Mouse (Mus musculus) heart, adult 2 months (tissue): Measurements from ENCODE around the gene Myrf.

Experiments used
- CTCF ChIP-seq: fragments of 200-600 bp; IDR thresholded peaks from 2 replicates; pipeline ENCODE4 v1.8.1; 2022; ENCODE audit warnings: antibody characterized with exemption, mild to moderate bottlenecking, moderate library complexity
- POLR2A ChIP-seq: fragments of 200-500 bp; IDR thresholded peaks from 2 replicates; pipeline ENCODE4 v1.6.1; 2011; ENCODE audit warnings: mild to moderate bottlenecking, low read depth, low read length, control low read depth; ENCODE audit not compliant: insufficient read depth

GRCm38 (mm10) chr19:10181225-10181624 lies 59.3 kb downstream of the Myrf start:
- no peak for TF ChIP-seq CTCF
- TF ChIP-seq POLR2A, result no peak
